Mouse (Mus musculus) bone marrow macrophage, adult 2 months (primary cell): ENCODE data around the gene Slc9b1.

ENCODE experiments used
- CTCF ChIP-seq: IDR thresholded peaks from 2 replicates; pipeline ENCODE4 v1.5.1; 2012; ENCODE audit warnings: low read depth, mild to moderate bottlenecking, low read length, moderate library complexity
- POLR2A ChIP-seq: IDR thresholded peaks from 2 replicates; pipeline ENCODE4 v1.6.1; 2012; ENCODE audit warnings: mild to moderate bottlenecking, low read depth, low read length, borderline replicate concordance

- TF ChIP-seq POLR2A (no peak), CTCF (no peak)
Observed at GRCm38 (mm10) chr3:135417245-135417644, 69.4 kb downstream of the Slc9b1 start.
